Mouse (Mus musculus): ENCODE measurements around the gene Fryl.

Gene Fryl

GRCm38 (mm10) chr5:73256352-73257065 is at the start of gene Fryl:
Gene Fryl (minus strand): TSS chr5:73256619.
- DNase-seq (ENCODE audit: low read depth, low spot score): peak; percentile 99

GRCm38 (mm10) chr5:73304507-73304906 is 48.1 kb upstream of the Fryl start:
- DNase-seq (ENCODE audit: low read depth, low spot score): no peak

GRCm38 (mm10) chr5:73301601-73302307 is 45.3 kb upstream of the Fryl start:
- no peak for DNase-seq (ENCODE audit: low read depth, low spot score)

- DNase-seq (ENCODE audit: low read depth, low spot score): no peak
Observed at GRCm38 (mm10) chr5:73295916-73296315, 39.5 kb upstream of the Fryl start.

DNA sequence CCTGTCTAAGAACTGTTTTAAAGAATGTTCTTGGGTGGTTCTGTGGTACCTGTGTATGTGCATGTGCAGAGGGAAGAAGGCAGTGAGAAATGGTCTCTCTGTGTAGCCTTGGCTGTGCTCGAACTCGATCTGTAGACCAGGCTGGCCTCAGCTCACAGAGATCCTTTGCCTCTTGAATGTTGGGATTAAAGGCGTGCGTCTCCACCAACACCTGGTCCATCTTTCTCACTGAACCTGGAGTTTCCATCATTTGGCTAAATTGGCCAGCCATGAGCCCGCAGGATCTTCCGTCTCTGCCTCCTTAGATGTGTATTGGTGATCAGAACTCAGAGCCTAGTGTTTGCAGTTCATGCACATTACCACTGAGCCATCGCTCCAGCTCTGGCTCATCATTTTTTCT is 38.6 kb upstream of the Fryl start:
- no peak for DNase-seq (ENCODE audit: low read depth, low spot score)

DNA sequence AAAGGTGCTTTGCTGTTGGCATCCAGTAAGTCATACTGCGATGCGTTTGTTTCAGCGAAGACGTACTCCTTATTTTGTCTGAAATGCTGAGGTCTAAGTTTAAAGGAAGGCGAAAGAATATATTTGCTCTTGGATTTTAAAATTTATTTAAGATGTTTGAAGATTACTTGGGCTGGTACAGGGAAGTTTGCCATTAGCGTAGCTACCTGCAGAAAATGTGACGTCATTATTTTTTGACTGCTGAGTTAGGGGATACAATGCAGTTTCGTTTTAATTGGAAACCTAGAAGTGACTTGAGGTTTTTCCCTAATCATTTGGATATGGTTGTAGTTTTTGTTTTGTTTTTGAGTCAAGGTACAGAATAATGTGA is 37.0 kb upstream of the Fryl start:
- DNase-seq (ENCODE audit: low read depth, low spot score): peak; percentile 55

DNA sequence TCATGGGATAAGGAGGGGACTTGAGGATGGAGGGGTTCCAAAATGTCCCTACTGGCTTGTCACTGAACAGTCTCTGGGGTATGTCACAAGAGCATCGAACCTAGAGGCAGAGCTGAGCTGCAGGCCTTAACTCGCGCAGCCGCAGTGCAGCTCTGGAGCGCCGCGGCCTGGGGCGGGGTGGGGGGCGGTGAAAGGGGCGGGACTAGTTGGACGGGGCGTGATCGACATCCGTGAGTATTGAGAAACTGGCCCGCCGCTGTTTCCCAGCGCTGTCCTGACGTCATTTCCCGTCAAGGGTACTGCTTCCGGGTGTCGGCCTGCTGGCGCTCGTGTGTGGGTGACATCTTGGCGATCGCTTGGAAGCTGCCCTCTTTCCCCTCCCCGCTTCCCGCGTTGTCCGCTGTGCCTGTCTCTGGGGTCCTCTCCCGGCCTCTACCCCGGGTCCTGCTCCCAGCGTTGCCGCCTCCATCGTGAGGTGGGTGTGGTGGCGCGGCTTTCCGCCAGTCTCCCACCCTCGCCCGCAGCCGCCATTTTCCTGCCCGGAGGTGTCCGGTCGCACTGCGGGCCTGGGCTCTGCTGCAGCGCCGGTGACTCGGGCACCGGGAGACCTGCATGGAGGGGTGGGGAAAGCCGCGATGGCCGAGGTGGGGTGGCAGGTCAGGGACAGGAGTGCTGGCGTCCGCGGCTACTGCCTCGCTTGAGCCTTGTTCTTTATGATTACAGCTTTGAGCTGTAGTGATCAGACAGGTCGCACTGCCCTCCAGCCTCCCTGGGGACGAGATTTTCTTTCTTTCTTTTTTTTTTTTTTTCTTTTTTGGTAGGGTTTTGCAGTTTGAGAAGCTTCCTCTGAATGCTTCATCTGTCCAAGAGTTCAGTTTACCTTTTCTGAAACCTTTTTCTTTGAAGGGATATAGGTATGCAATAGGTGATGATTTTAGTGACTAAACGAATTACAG is 36.4 kb upstream of the Fryl start, which contains the start of gene Ociad1:
Ociad1 (plus strand) TSS at position 283 of the 956 bp plus-strand sequence.
- DNase-seq (ENCODE audit: low read depth, low spot score): peak; percentile 99

GRCm38 (mm10) chr5:73289900-73290299 is 33.5 kb upstream of the Fryl start:
- no peak for DNase-seq (ENCODE audit: low read depth, low spot score)

- peak; percentile 87 for DNase-seq (ENCODE audit: low read depth, low spot score)
Observed at GRCm38 (mm10) chr5:73286603-73287002, 30.2 kb upstream of the Fryl start.

DNA sequence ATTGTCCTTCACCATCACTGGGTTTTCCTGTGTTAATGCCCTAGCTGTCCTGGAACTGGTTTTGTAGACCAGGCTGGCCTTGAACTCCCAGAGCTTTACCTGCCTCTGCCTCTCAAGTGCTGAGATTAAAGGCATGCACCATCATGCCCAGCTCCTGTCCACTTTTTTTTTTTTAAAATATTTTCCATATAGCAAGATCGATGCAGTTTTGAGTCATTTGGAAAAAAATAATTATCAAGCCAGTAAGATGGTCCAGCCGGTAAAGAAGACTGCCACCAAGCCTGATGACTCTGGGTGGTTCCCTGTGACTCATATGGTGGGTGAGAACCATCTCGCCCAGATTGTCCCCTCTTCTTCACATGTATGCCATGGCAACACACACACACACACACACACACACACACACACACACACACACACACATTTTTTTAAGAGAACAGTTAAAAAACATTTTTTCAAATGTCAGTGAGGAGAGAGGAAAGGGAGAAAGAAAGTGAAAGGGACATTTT is 29.1 kb upstream of the Fryl start:
- peak; percentile 39 for DNase-seq (ENCODE audit: low read depth, low spot score)

GRCm38 (mm10) chr5:73284046-73284445 is 27.6 kb upstream of the Fryl start:
- DNase-seq (ENCODE audit: low read depth, low spot score): no peak

DNA sequence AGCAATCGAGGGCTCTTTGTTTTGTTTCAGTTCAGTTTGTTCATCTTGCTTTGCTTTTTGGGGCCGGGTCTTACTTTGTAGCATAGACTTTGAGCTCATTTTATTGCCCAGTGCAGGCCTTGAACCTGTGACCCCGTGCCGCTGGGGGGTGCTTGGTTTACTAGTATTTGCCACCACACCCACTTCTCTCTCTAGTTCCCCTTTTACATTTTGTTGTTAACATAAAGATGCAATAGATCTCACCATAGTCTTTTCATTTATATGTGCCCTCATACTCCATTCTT is 24.1 kb upstream of the Fryl start:
- no peak for DNase-seq (ENCODE audit: low read depth, low spot score)

DNA sequence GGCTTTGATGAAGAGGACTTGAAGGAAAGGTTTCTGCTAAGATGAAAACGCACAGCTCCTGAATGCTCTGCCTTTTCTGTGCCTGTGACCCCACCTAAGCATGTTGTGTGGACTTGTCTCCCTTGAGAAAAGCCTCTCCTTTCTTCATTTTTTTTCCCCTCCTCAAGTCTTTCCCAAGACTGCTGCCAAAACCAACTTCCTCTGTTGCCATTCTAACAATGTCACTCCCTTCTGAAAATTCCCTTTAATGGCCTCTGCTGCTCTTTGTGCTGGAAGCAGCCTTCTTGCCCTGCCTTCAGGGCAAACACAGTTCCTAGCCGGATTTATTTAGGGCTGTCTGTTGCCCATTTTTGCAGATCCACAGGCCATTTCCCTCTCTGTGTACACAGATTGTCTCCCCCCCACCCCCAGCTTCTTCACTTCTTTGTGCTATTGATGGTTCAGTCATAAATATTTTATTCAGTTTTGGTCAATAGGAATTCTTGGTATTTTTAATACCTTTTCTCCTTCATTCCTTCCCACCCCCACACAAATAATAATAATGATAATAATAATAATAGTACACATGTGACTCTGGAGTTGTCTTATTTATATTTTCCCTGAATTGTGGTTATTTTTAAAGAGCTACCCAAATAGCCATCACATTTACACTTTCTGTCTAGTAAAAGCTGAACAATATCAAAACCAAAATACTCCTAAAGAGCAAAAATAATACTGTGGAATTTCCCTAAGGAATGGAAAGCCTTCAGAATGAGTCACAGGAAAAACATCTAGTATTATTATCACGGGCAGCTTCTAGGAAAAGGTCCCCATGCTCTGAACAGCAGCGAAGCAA is 23.5 kb upstream of the Fryl start:
- DNase-seq (ENCODE audit: low read depth, low spot score): no peak

DNA sequence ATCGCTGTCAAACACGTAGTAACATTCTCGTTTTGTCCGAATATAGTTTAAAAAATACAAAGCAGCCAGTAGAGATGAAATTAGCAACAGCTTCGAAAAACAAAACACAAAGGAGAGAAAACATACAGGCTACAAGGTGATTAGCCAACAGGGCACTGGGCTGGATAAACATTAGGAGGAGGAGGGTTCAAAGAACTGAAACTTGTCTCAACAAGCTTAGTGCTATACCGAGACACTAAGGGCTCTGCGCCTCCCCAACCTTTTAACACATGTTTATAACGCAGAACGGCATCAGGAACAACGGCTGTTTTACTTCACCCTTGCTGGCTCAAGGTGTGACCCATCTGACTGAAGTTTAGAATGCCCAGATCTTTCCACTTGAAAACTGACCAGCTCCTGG is 22.8 kb upstream of the Fryl start:
- DNase-seq (ENCODE audit: low read depth, low spot score): no peak

GRCm38 (mm10) chr5:73274941-73275340 is 18.5 kb upstream of the Fryl start:
- DNase-seq (ENCODE audit: low read depth, low spot score): no peak

- no peak for DNase-seq (ENCODE audit: low read depth, low spot score)
Observed at GRCm38 (mm10) chr5:73273171-73273570, 16.8 kb upstream of the Fryl start.

DNA sequence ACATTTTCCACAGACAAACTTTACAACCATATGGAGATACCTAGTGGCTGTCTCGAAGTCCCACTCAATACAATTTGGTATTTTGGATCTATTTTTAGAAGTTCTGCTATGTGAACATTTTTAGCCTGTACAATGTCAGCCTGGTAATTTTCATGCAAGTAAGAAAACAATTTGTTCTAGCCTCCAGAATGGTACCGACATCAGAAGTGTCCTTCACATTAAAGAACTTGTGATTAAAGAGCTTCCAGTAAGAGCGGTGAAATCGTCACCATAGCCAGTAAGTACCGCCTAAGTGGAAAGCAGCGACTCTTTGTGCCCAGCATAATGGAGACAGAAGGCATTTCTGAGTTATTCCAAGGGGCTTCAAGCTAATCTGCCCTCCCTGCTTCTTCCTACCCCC is 14.2 kb upstream of the Fryl start:
- no peak for DNase-seq (ENCODE audit: low read depth, low spot score)

GRCm38 (mm10) chr5:73268636-73269213 is 12.3 kb upstream of the Fryl start:
- no peak for DNase-seq (ENCODE audit: low read depth, low spot score)

- DNase-seq (ENCODE audit: low read depth, low spot score): peak; percentile 52
Observed at GRCm38 (mm10) chr5:73265460-73265859, 9.0 kb upstream of the Fryl start.

DNA sequence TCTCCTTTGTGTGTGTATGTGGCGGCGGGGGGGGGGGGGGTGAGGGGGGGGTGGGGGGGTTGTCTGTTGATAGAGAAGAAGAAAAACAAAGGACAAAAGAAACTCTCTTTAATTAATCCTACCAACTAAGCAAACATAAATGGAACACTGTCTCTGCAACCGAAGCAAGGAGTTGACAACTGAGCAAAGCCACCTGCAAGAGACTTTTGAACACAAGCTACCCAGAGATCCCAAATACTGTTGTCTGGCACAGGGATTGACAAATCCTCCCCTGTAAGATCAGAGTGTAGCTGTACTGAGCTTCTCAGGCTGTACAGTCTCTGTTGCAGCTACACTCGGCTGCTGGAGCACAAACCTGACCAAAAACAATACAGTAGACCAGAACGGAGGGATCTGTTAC is 7.7 kb upstream of the Fryl start:
- DNase-seq (ENCODE audit: low read depth, low spot score): no peak

DNA sequence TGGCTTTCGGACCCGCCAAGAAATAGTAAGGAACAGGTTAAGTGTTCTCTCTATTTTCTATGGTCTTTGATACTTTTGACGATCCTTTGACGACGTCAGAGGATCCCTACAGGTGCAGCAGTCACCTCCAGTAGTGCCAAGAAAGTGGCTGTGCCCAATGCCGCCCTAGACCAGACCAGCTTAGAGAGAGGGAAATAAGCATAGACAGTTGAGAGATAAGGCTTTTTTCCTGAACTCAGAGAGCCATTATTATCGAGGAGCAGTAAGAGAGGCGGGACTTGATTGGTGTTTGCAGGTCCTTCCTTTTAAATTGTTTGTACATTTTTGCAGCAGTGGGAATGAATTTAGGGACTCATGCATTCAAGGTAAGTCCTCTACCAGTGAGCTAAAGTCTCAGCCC is 1.3 kb upstream of the Fryl start:
- no peak for DNase-seq (ENCODE audit: low read depth, low spot score)
